Mouse (Mus musculus): ENCODE results near the gene Dcdc2a.

Dcdc2a gene

GRCm38 (mm10) chr13:25055873-25056667 lies at the start of gene Dcdc2a:
Gene Dcdc2a, plus strand, starts transcription at chr13:25056004.
- in situ Hi-C loops (cut with MboI; ENCODE audit: low sequenced_read_pairs) = no loop called here

- in situ Hi-C loops (cut with MboI; ENCODE audit: low sequenced_read_pairs) = no loop called here
Observed at GRCm38 (mm10) chr13:25007115-25007514, 48.7 kb upstream of the Dcdc2a start.

GRCm38 (mm10) chr13:25018316-25018715 lies 37.5 kb upstream of the Dcdc2a start:
- in situ Hi-C loops (cut with MboI; ENCODE audit: low sequenced_read_pairs) = no loop called here

- in situ Hi-C loops (cut with MboI; ENCODE audit: low sequenced_read_pairs) = loop anchor here (10.0 kb wide), 1 partner anchor 95 kb away; no protein-coding TSS in a partner anchor
Observed at GRCm38 (mm10) chr13:25019793-25020539, 35.8 kb upstream of the Dcdc2a start, which contains the start of gene Mrs2. Gene Mrs2, minus strand, starts transcription at chr13:25020379.

GRCm38 (mm10) chr13:25020540-25020892 lies 35.3 kb upstream of the Dcdc2a start:
- in situ Hi-C loops (cut with MboI; ENCODE audit: low sequenced_read_pairs) = loop anchor here (10.0 kb wide), 1 partner anchor 94 kb away; no protein-coding TSS in a partner anchor

- in situ Hi-C loops (cut with MboI; ENCODE audit: low sequenced_read_pairs) = loop anchor here (10.0 kb wide), 1 partner anchor 92 kb away; no protein-coding TSS in a partner anchor
Observed at GRCm38 (mm10) chr13:25022386-25022785, 33.4 kb upstream of the Dcdc2a start.

- in situ Hi-C loops (cut with MboI; ENCODE audit: low sequenced_read_pairs) = loop anchor here (10.0 kb wide), 1 partner anchor 92 kb away; no protein-coding TSS in a partner anchor
Observed at GRCm38 (mm10) chr13:25023129-25023528, 32.7 kb upstream of the Dcdc2a start.

GRCm38 (mm10) chr13:25024655-25025054 lies 31.1 kb upstream of the Dcdc2a start:
- in situ Hi-C loops (cut with MboI; ENCODE audit: low sequenced_read_pairs) = loop anchor here (10.0 kb wide), 1 partner anchor 90 kb away; no protein-coding TSS in a partner anchor

GRCm38 (mm10) chr13:25026409-25027113 lies 29.2 kb upstream of the Dcdc2a start:
- in situ Hi-C loops (cut with MboI; ENCODE audit: low sequenced_read_pairs) = loop anchor here (10.0 kb wide), 1 partner anchor 88 kb away; no protein-coding TSS in a partner anchor

GRCm38 (mm10) chr13:25027114-25027425 lies 28.7 kb upstream of the Dcdc2a start:
- in situ Hi-C loops (cut with MboI; ENCODE audit: low sequenced_read_pairs) = loop anchor here (10.0 kb wide), 1 partner anchor 88 kb away; no protein-coding TSS in a partner anchor

GRCm38 (mm10) chr13:25039488-25039887 lies 16.3 kb upstream of the Dcdc2a start:
- in situ Hi-C loops (cut with MboI; ENCODE audit: low sequenced_read_pairs) = no loop called here

- in situ Hi-C loops (cut with MboI; ENCODE audit: low sequenced_read_pairs) = no loop called here
Observed at GRCm38 (mm10) chr13:25052671-25053070, 3.1 kb upstream of the Dcdc2a start.

GRCm38 (mm10) chr13:25055111-25055554 lies 671 bp upstream of the Dcdc2a start:
- in situ Hi-C loops (cut with MboI; ENCODE audit: low sequenced_read_pairs) = no loop called here

GRCm38 (mm10) chr13:25066659-25067058 lies 10.9 kb downstream of the Dcdc2a start:
- in situ Hi-C loops (cut with MboI; ENCODE audit: low sequenced_read_pairs) = no loop called here

GRCm38 (mm10) chr13:25067183-25067582 lies 11.4 kb downstream of the Dcdc2a start:
- in situ Hi-C loops (cut with MboI; ENCODE audit: low sequenced_read_pairs) = no loop called here

GRCm38 (mm10) chr13:25069765-25070164 lies 14.0 kb downstream of the Dcdc2a start:
- in situ Hi-C loops (cut with MboI; ENCODE audit: low sequenced_read_pairs) = no loop called here

GRCm38 (mm10) chr13:25070791-25071190 lies 15.0 kb downstream of the Dcdc2a start:
- in situ Hi-C loops (cut with MboI; ENCODE audit: low sequenced_read_pairs) = no loop called here

GRCm38 (mm10) chr13:25077262-25077661 lies 21.5 kb downstream of the Dcdc2a start:
- in situ Hi-C loops (cut with MboI; ENCODE audit: low sequenced_read_pairs) = no loop called here

- in situ Hi-C loops (cut with MboI; ENCODE audit: low sequenced_read_pairs) = no loop called here
Observed at GRCm38 (mm10) chr13:25083144-25083572, 27.4 kb downstream of the Dcdc2a start.

- in situ Hi-C loops (cut with MboI; ENCODE audit: low sequenced_read_pairs) = no loop called here
Observed at GRCm38 (mm10) chr13:25085147-25085546, 29.3 kb downstream of the Dcdc2a start.

- in situ Hi-C loops (cut with MboI; ENCODE audit: low sequenced_read_pairs) = no loop called here
Observed at GRCm38 (mm10) chr13:25091347-25091746, 35.5 kb downstream of the Dcdc2a start.
